Mouse (Mus musculus) myocyte (in vitro differentiated cells): ENCODE measurements around the gene Washc2.
"Not testable (repeated sequence)": the region's sequence is repeated elsewhere in the genome, so short reads cannot be mapped to it uniquely, and the experiment has no call there.

ENCODE experiments used
- CEBPB ChIP-seq: IDR thresholded peaks from 2 replicates; pipeline ENCODE4 v1.6.1; 2011; ENCODE audit warnings: mild to moderate bottlenecking, moderate library complexity; ENCODE audit not compliant: poor library complexity, insufficient read depth, severe bottlenecking
- E2F4 ChIP-seq: IDR thresholded peaks from one replicate; pipeline ENCODE4 v1.6.1; 2011; ENCODE audit warnings: mild to moderate bottlenecking, control low read depth, moderate library complexity; ENCODE audit not compliant: insufficient read depth
- MYOD1 ChIP-seq, 3 experiments: IDR thresholded peaks; one replicate each; pipeline ENCODE4 v1.6.1; 2011; ENCODE audit warnings: control low read depth in 2 of 3, low read depth in 2 of 3, mild to moderate bottlenecking in 2 of 3, moderate library complexity in 1 of 3; ENCODE audit not compliant: insufficient read length in 2 of 3, control insufficient read depth in 1 of 3
- POLR2A ChIP-seq: IDR thresholded peaks from one replicate; pipeline ENCODE4 v1.6.1; 2011; ENCODE audit warnings: low read depth, mild to moderate bottlenecking, control low read depth, moderate library complexity; ENCODE audit not compliant: insufficient read length
- POLR2AphosphoS2 ChIP-seq: IDR thresholded peaks from one replicate; pipeline ENCODE4 v1.6.1; 2011; ENCODE audit warnings: low read depth, control low read depth; ENCODE audit not compliant: insufficient read length
- SRF ChIP-seq: IDR thresholded peaks from one replicate; pipeline ENCODE4 v1.6.1; 2011; ENCODE audit warnings: low read depth; ENCODE audit not compliant: control insufficient read depth, insufficient read length
- TCF12 ChIP-seq: IDR thresholded peaks from one replicate; pipeline ENCODE4 v1.6.1; 2011; ENCODE audit warnings: mild to moderate bottlenecking, control low read depth; ENCODE audit not compliant: poor library complexity, insufficient read depth, severe bottlenecking
- USF1 ChIP-seq: IDR thresholded peaks from one replicate; pipeline ENCODE4 v1.6.1; 2011; ENCODE audit warnings: low read depth, mild to moderate bottlenecking, control low read depth, moderate library complexity

DNA sequence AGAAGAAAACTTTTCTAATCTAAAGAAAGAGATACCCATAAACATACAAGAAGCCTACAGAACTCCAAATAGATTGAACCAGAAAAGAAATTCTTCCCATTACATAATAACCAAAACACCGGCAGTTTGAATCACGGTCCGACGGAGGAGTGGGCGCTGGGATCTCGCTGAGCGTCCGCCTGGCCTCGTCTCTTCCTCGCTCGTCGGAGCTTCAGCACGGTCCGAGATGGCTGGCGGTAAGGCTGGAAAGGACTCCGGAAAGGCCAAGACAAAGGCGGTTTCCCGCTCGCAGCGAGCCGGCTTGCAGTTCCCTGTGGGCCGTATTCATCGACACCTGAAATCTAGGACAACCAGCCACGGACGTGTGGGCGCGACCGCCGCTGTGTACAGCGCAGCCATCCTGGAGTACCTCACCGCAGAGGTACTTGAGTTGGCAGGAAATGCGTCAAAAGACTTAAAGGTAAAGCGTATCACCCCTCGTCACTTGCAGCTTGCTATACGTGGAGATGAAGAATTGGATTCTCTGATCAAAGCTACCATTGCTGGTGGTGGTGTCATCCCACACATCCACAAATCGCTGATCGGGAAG, 34.2 kb upstream of the Washc2 start:
- TF ChIP-seq E2F4; MYOD1 (IDR thresholded peaks at IDR 0.05; ENCODE audit: control insufficient read depth in 1 of 3, insufficient read length in 2 of 3, low read depth in 2 of 3); POLR2A; USF1; SRF; CEBPB; POLR2AphosphoS2; TCF12: not testable (repeated sequence)
